Mouse (Mus musculus): Measurements from ENCODE around the gene Taldo1. TPM values are rescaled to one million over a fixed set of nuclear protein-coding genes. Genes with fewer than 3 reads are reported as not detected.

Gene Taldo1
- polyA plus RNA-seq, 1 experiment, result not detected

- Histone ChIP-seq H3K27ac (ENCODE audit: insufficient read depth, low read depth, low read length) (peak overlapping the region; percentile 61), H3K4me3 (ENCODE audit: insufficient read depth, low read depth, low read length) (peak overlapping the region; percentile 67), H3K4me1 (ENCODE audit: control insufficient read depth, insufficient read depth, low read length) (peaks cover 32% of the 10 kb centered on the region)
- TF ChIP-seq POLR2A (IDR thresholded peaks at IDR 0.05; ENCODE audit: insufficient read depth, low read depth, low read length) (no peak), CTCF (IDR thresholded peaks at IDR 0.05; ENCODE audit: insufficient read depth, low read depth, low read length) (no peak)
- WGBS, result 42% methylated on average over 5 of the region's 5 CpGs
Observed at GRCm38 (mm10) chr7:141428701-141429100, 36.7 kb downstream of the Taldo1 start.

- H3K4me1 ChIP-seq (ENCODE audit: control insufficient read depth, insufficient read depth, low read length), result peaks cover 37% of the 10 kb centered on the region
- no peak for TF ChIP-seq CTCF (IDR thresholded peaks at IDR 0.05; ENCODE audit: insufficient read depth, low read depth, low read length)
- TF ChIP-seq POLR2A (IDR thresholded peaks at IDR 0.05; ENCODE audit: insufficient read depth, low read depth, low read length), result peak; percentile 65
- peak within 1 kb of the TSS; percentile 61 for H3K27ac ChIP-seq (ENCODE audit: insufficient read depth, low read depth, low read length)
- H3K4me3 ChIP-seq (ENCODE audit: insufficient read depth, low read depth, low read length), result peak within 1 kb of the TSS; percentile 67
- WGBS, result 2% methylated on average over 19 of the region's 19 CpGs
Observed at GRCm38 (mm10) chr7:141429310-141429709, 37.3 kb downstream of the Taldo1 start, which contains the start of gene Cend1. Gene Cend1, minus strand, starts transcription at chr7:141429491.

- peaks cover 42% of the 10 kb centered on the region for H3K4me1 ChIP-seq (ENCODE audit: control insufficient read depth, insufficient read depth, low read length)
- TF ChIP-seq CTCF (IDR thresholded peaks at IDR 0.05; ENCODE audit: insufficient read depth, low read depth, low read length) (no peak), POLR2A (IDR thresholded peaks at IDR 0.05; ENCODE audit: insufficient read depth, low read depth, low read length) (no peak)
- no peak overlapping the region for H3K4me3 ChIP-seq (ENCODE audit: insufficient read depth, low read depth, low read length)
- 60% methylated on average over 9 of the region's 9 CpGs for WGBS
- no peak overlapping the region for H3K27ac ChIP-seq (ENCODE audit: insufficient read depth, low read depth, low read length)
Observed at GRCm38 (mm10) chr7:141429840-141430584, 38.0 kb downstream of the Taldo1 start.

GRCm38 (mm10) chr7:141430585-141431240, 38.7 kb downstream of the Taldo1 start:
- WGBS, result 93% methylated on average over 9 of the region's 9 CpGs
- H3K4me3 ChIP-seq (ENCODE audit: insufficient read depth, low read depth, low read length), result no peak overlapping the region
- no peak overlapping the region for H3K27ac ChIP-seq (ENCODE audit: insufficient read depth, low read depth, low read length)
- H3K4me1 ChIP-seq (ENCODE audit: control insufficient read depth, insufficient read depth, low read length), result peaks cover 47% of the 10 kb centered on the region
- TF ChIP-seq CTCF (IDR thresholded peaks at IDR 0.05; ENCODE audit: insufficient read depth, low read depth, low read length) (no peak), POLR2A (IDR thresholded peaks at IDR 0.05; ENCODE audit: insufficient read depth, low read depth, low read length) (no peak)

GRCm38 (mm10) chr7:141431434-141432185, 39.6 kb downstream of the Taldo1 start:
- peaks cover 51% of the 10 kb centered on the region for H3K4me1 ChIP-seq (ENCODE audit: control insufficient read depth, insufficient read depth, low read length)
- no peak overlapping the region for H3K4me3 ChIP-seq (ENCODE audit: insufficient read depth, low read depth, low read length)
- 92% methylated on average over 19 of the region's 19 CpGs for WGBS
- TF ChIP-seq POLR2A (IDR thresholded peaks at IDR 0.05; ENCODE audit: insufficient read depth, low read depth, low read length) (no peak), CTCF (IDR thresholded peaks at IDR 0.05; ENCODE audit: insufficient read depth, low read depth, low read length) (no peak)
- no peak overlapping the region for H3K27ac ChIP-seq (ENCODE audit: insufficient read depth, low read depth, low read length)

GRCm38 (mm10) chr7:141432186-141432611, 40.2 kb downstream of the Taldo1 start:
- no peak overlapping the region for H3K27ac ChIP-seq (ENCODE audit: insufficient read depth, low read depth, low read length)
- H3K4me3 ChIP-seq (ENCODE audit: insufficient read depth, low read depth, low read length), result no peak overlapping the region
- H3K4me1 ChIP-seq (ENCODE audit: control insufficient read depth, insufficient read depth, low read length), result peaks cover 56% of the 10 kb centered on the region
- WGBS, result 75% methylated on average over 8 of the region's 8 CpGs
- no peak for TF ChIP-seq POLR2A (IDR thresholded peaks at IDR 0.05; ENCODE audit: insufficient read depth, low read depth, low read length)
- no peak for TF ChIP-seq CTCF (IDR thresholded peaks at IDR 0.05; ENCODE audit: insufficient read depth, low read depth, low read length)

GRCm38 (mm10) chr7:141432741-141433516, 40.9 kb downstream of the Taldo1 start:
- Histone ChIP-seq H3K27ac (ENCODE audit: insufficient read depth, low read depth, low read length) (no peak overlapping the region), H3K4me1 (ENCODE audit: control insufficient read depth, insufficient read depth, low read length) (peaks cover 51% of the 10 kb centered on the region), H3K4me3 (ENCODE audit: insufficient read depth, low read depth, low read length) (no peak overlapping the region)
- TF ChIP-seq CTCF (IDR thresholded peaks at IDR 0.05; ENCODE audit: insufficient read depth, low read depth, low read length), result no peak
- WGBS, result 83% methylated on average over 6 of the region's 6 CpGs
